Mouse (Mus musculus): Measurements from ENCODE around the gene Ublcp1. TPM values are rescaled to one million over a fixed set of nuclear protein-coding genes. Genes with fewer than 3 reads are reported as not detected.

Ublcp1 gene
- polyA plus RNA-seq, 1 experiment = 111 TPM

GRCm38 (mm10) chr11:44480246-44480645 is 9.9 kb upstream of the Ublcp1 start:
- Histone ChIP-seq H3K27me3 (ENCODE audit: control insufficient read depth, insufficient read depth, low read length) (no peaks in the 10 kb centered on the region), H3K4me3 (replicated peaks; ENCODE audit: insufficient read depth, low read depth, low read length) (no peak overlapping the region), H3K4me1 (ENCODE audit: control insufficient read depth, insufficient read depth, low read length) (no peaks in the 10 kb centered on the region), H3K27ac (ENCODE audit: insufficient read depth, low read length) (no peak overlapping the region)
- TF ChIP-seq POLR2A (IDR thresholded peaks at IDR 0.05; ENCODE audit: borderline replicate concordance, insufficient read depth, low read length) (no peak), CTCF (IDR thresholded peaks at IDR 0.05; ENCODE audit: borderline replicate concordance, insufficient read depth, low read depth, low read length) (no peak)
- WGBS = 90% methylated on average over 6 of the region's 6 CpGs
- DNase-seq = no peak

DNA sequence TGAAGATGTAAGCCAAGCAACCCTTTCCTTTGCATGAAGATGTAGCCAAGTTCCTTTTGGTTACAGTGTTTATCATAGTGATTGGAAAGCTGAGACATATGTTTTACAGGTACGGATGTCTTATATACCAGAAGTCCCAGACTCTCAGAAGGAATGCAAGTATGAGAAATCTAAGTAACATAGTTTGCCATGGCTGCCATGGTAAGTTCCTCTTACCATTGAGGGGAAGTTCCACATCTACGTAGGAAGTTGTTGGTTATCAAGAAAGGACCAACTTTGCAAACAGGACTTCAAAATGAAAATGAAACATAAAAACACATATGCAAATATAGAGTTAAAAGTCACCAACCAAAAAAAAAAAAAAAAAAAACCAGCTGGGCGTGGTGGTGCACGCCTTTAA is 8.1 kb upstream of the Ublcp1 start:
- no peak overlapping the region for H3K4me3 ChIP-seq (replicated peaks; ENCODE audit: insufficient read depth, low read depth, low read length)
- TF ChIP-seq POLR2A (IDR thresholded peaks at IDR 0.05; ENCODE audit: borderline replicate concordance, insufficient read depth, low read length) (no peak), CTCF (IDR thresholded peaks at IDR 0.05; ENCODE audit: borderline replicate concordance, insufficient read depth, low read depth, low read length) (no peak)
- no peaks in the 10 kb centered on the region for H3K27me3 ChIP-seq (ENCODE audit: control insufficient read depth, insufficient read depth, low read length)
- 92% methylated on average over 4 of the region's 4 CpGs for WGBS
- no peaks in the 10 kb centered on the region for H3K4me1 ChIP-seq (ENCODE audit: control insufficient read depth, insufficient read depth, low read length)
- no peak for DNase-seq
- no peak overlapping the region for H3K27ac ChIP-seq (ENCODE audit: insufficient read depth, low read length)

DNA sequence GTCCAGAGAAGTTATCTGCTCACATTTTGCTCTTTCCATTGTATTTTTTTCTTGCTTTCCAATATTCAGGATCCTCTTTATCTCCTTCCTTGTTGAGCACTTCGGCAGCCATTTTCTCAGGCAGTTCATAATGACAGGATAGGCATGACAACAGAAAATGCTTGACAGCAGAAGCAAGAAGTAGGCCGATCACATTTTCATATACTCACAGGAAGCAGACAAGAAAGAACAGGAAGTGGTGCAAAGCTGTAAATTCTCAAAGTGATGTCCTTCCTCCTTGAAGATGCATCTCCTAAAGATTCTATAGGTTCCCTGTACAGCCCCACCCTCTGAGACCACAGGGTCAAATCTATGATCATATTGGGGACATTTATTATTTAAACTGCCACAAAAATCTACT is 6.1 kb upstream of the Ublcp1 start:
- Histone ChIP-seq H3K4me1 (ENCODE audit: control insufficient read depth, insufficient read depth, low read length) (no peaks in the 10 kb centered on the region), H3K27ac (ENCODE audit: insufficient read depth, low read length) (no peak overlapping the region), H3K27me3 (ENCODE audit: control insufficient read depth, insufficient read depth, low read length) (no peaks in the 10 kb centered on the region), H3K4me3 (replicated peaks; ENCODE audit: insufficient read depth, low read depth, low read length) (no peak overlapping the region)
- DNase-seq = no peak
- WGBS = 79% methylated on average over 2 of the region's 2 CpGs
- no peak for TF ChIP-seq CTCF (IDR thresholded peaks at IDR 0.05; ENCODE audit: borderline replicate concordance, insufficient read depth, low read depth, low read length)
- TF ChIP-seq POLR2A (IDR thresholded peaks at IDR 0.05; ENCODE audit: borderline replicate concordance, insufficient read depth, low read length) = no peak

GRCm38 (mm10) chr11:44475467-44475866 is 5.2 kb upstream of the Ublcp1 start:
- whole genome bisulfite sequencing = 61% methylated on average over 3 of the region's 3 CpGs
- Histone ChIP-seq H3K27me3 (ENCODE audit: control insufficient read depth, insufficient read depth, low read length) (no peaks in the 10 kb centered on the region), H3K4me3 (replicated peaks; ENCODE audit: insufficient read depth, low read depth, low read length) (no peak overlapping the region), H3K4me1 (ENCODE audit: control insufficient read depth, insufficient read depth, low read length) (no peaks in the 10 kb centered on the region), H3K27ac (ENCODE audit: insufficient read depth, low read length) (no peak overlapping the region)
- no peak for DNase-seq
- TF ChIP-seq CTCF (IDR thresholded peaks at IDR 0.05; ENCODE audit: borderline replicate concordance, insufficient read depth, low read depth, low read length) = no peak
- no peak for TF ChIP-seq POLR2A (IDR thresholded peaks at IDR 0.05; ENCODE audit: borderline replicate concordance, insufficient read depth, low read length)

DNA sequence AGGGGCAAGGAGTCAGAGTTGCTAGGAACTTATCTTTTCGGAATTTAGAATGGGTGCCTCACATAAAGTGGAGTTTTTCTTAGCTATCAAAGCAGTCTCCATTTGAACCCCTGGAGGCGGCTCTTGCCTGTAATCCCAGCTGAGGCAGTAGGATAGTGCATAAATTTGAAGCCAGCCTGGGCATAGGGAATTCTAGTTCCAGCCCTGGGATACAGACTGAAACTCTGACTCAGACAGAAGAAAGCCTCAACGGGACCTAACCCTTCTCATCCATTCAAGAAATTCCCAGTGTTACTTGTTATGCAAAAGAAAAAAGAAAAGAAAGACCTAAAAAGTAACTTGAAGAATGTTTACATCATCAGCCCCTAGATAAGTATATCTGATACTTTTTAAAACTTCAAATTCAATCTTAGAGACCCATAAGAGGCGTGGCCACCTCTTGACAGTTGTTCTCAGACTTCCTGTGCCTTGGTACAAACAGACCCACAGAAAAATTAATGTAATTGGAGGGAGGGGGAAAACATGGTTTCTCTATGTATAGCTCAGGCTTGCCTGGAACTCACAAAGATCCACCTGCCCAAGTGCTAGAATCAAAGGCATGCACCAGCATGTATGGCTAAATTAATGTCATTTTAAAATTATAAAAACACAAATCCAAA is 1.2 kb upstream of the Ublcp1 start:
- Histone ChIP-seq H3K4me3 (replicated peaks; ENCODE audit: insufficient read depth, low read depth, low read length) (peak overlapping the region; percentile 62), H3K27me3 (ENCODE audit: control insufficient read depth, insufficient read depth, low read length) (no peaks in the 10 kb centered on the region), H3K4me1 (ENCODE audit: control insufficient read depth, insufficient read depth, low read length) (no peaks in the 10 kb centered on the region), H3K27ac (ENCODE audit: insufficient read depth, low read length) (peak overlapping the region; percentile 72)
- no peak for TF ChIP-seq CTCF (IDR thresholded peaks at IDR 0.05; ENCODE audit: borderline replicate concordance, insufficient read depth, low read depth, low read length)
- no peak for TF ChIP-seq POLR2A (IDR thresholded peaks at IDR 0.05; ENCODE audit: borderline replicate concordance, insufficient read depth, low read length)
- WGBS = 20% methylated on average over 4 of the region's 4 CpGs
- DNase-seq = peak; percentile 11 to 15

- Histone ChIP-seq H3K27me3 (ENCODE audit: control insufficient read depth, insufficient read depth, low read length) (no peaks in the 10 kb centered on the region), H3K4me3 (replicated peaks; ENCODE audit: insufficient read depth, low read depth, low read length) (peak overlapping the region; percentile 62), H3K4me1 (ENCODE audit: control insufficient read depth, insufficient read depth, low read length) (no peaks in the 10 kb centered on the region), H3K27ac (ENCODE audit: insufficient read depth, low read length) (peak overlapping the region; percentile 73)
- DNase-seq = no peak
- no peak for TF ChIP-seq POLR2A (IDR thresholded peaks at IDR 0.05; ENCODE audit: borderline replicate concordance, insufficient read depth, low read length)
- WGBS = under 1% methylated on average over 59 of the region's 59 CpGs
These were observed 459 bp downstream of the Ublcp1 start for GRCm38 (mm10) chr11:44469646-44470431.

GRCm38 (mm10) chr11:44468306-44468790 is 1.9 kb downstream of the Ublcp1 start:
- TF ChIP-seq CTCF (IDR thresholded peaks at IDR 0.05; ENCODE audit: borderline replicate concordance, insufficient read depth, low read depth, low read length) (no peak), POLR2A (IDR thresholded peaks at IDR 0.05; ENCODE audit: borderline replicate concordance, insufficient read depth, low read length) (no peak)
- 91% methylated on average over 10 of the region's 10 CpGs for whole genome bisulfite sequencing
- H3K4me1 ChIP-seq (ENCODE audit: control insufficient read depth, insufficient read depth, low read length) = no peaks in the 10 kb centered on the region
- no peaks in the 10 kb centered on the region for H3K27me3 ChIP-seq (ENCODE audit: control insufficient read depth, insufficient read depth, low read length)
- H3K4me3 ChIP-seq (replicated peaks; ENCODE audit: insufficient read depth, low read depth, low read length) = no peak overlapping the region
- H3K27ac ChIP-seq (ENCODE audit: insufficient read depth, low read length) = no peak overlapping the region
- DNase-seq = no peak

GRCm38 (mm10) chr11:44466949-44467442 is 3.3 kb downstream of the Ublcp1 start:
- no peak for TF ChIP-seq POLR2A (IDR thresholded peaks at IDR 0.05; ENCODE audit: borderline replicate concordance, insufficient read depth, low read length)
- TF ChIP-seq CTCF (IDR thresholded peaks at IDR 0.05; ENCODE audit: borderline replicate concordance, insufficient read depth, low read depth, low read length) = no peak
- WGBS = 82% methylated on average over 6 of the region's 6 CpGs
- no peak for DNase-seq
- no peaks in the 10 kb centered on the region for H3K27me3 ChIP-seq (ENCODE audit: control insufficient read depth, insufficient read depth, low read length)
- no peak overlapping the region for H3K27ac ChIP-seq (ENCODE audit: insufficient read depth, low read length)
- H3K4me1 ChIP-seq (ENCODE audit: control insufficient read depth, insufficient read depth, low read length) = no peaks in the 10 kb centered on the region
- H3K4me3 ChIP-seq (replicated peaks; ENCODE audit: insufficient read depth, low read depth, low read length) = no peak overlapping the region

Measured in cerebellum, adult 2 months (tissue).